Mouse (Mus musculus): ENCODE measurements around the gene Mill2.

Gene Mill2

DNA sequence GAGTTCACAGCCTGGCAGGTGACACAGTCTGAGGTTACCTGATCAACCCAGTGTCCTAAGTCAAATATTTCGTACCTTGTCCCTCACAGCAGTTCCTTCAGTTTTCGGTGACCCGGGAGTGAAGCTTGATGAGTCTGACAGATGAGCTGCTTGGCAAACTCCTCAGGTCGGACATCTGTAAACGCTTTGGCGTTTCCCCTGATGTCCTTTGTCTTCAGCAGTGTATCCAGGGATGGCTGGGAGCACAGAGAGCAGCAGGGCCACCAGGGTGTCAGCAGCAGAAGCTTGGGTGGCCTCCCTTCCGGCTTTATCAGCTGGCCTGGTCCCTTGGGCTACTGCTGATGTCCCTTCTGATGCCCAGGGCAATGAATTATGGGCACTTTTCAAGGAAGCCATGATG lies 38.9 kb downstream of the Mill2 start:
- DNase-seq, result no peak

DNA sequence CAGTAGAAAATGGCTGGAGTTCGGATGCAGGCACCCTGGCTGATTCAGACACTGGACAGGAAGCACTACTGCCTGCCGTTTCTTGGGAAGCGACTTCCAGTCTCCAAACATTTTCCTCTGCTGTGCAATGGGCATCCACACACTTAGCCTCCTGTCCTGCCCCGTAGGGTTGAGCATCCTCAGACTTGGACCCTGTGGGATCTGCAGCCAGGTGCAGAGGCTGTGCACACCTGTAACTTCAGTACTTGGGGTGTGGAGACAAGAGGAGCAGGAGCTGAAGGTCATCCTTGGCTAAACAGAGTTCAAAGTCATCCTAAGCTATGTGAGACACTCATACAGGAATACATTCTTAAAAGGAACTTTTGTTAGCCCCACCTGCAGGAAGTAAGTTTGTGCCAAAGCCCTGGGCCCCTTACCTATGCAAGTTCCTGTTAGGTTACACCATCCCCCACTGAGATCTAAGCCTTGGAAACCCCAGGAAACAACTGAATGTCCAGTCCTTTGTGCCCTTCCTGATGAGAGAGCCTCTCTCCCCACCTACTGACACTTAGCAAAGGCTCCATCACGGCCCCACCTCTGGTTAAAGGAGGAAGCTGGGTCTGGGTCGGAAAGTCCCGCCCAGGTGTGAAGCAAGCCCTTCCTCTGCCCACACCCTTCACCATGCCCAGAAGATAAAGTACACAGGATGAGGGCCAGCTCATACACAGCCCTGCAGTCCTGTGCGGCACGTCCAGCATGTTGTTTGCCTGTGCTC lies 44.4 kb downstream of the Mill2 start:
- DNase-seq, result no peak

DNA sequence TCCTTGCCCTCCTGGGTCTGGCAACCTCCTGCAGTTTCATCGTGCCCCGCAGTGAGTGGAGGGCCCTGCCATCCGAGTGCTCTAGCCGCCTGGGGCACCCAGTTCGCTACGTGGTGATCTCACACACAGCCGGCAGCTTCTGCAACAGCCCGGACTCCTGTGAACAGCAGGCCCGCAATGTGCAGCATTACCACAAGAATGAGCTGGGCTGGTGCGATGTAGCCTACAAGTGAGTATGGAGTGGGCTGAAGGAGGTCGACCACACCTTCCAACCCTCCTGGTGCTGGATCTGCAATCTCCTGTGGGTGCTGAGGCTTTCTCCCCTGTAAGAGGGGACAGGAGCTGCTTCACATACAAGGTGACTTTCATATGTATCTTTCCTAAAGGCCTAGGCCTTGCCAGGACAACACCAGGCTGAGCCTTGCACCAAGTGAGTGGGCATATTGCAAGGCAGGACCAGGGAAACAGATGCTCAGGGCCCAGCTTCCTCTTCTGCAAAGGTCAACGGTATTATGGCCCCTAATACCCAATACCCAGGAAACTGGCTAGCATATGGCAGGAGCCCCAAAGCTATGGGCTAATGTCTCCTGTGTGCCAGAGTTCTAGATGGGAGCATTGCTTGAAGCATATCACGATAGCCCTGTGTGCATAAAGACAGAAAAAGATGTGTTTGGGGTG lies 45.1 kb downstream of the Mill2 start:
- DNase-seq, result no peak

DNA sequence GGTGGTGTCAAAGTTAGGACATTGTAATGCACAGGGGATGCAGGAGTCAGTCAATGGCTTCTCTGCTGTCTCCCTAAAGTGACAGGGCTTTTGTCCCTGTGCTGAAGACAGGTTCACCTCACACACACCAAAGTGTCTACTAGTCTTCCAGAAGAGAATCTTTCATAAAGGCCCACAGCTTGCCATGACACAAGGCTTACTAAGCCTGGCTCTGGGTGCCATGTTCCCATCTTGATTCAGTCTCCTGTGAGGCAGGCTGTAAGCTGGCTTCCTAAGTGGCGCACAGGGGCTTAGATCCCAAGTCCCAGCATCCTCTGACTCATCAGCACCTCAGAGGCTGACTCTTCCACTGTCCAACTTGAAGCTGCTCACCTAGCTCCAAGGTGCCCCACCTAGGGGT lies 47.2 kb downstream of the Mill2 start:
- no peak for DNase-seq

DNA sequence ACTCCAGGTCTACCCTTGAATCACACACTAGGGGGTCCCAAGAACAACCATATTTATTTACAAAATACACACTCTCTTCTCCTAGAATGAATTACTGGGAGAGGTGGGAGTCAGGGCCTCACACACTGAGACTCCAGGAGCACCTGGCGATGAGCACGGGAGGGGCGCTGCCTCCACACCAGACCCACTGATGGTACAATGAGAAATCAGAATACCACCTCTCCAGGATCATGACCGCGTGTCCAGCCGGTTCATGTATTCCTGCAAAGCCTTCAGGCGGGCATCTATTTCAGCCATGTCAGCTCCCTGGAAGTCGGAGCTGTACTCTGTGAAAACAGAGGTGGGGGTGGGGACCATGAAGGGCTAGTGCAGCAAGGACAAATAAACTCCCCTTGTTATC lies 51.1 kb downstream of the Mill2 start:
- no peak for DNase-seq

DNA sequence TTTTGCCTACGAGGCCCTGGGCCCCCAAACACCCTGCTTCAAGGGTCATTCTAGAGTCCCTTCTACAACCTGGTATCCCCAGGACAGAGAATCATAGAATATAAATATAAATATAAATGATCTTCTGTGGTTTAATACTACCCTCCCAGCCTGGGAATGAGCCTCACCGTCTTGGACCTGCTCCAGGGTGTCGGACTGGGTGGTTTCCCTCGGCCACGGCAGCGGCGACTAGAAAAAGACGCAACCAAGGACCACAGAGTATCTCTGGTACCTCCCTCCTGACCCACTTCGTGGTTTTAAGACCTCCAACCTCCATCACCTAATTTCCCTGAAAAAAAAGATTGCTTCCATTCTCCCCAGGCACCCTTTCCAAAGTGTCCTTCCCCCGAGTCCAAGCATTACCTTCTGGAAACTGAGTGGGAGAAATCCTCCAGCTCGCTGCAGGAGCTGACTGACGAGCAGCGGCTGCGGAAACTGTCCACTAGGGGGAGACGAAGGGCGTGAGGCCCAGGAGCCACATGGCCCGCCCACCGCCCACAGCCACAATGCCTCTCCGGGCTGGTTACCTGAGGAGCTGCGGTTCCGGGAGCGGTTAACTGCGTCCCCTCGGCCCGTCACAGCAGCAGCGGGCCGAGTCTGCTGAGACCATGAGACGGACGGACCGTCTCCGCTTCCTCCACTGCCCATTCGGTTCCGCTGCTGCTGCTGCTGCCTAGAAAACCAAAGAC lies 52.3 kb downstream of the Mill2 start:
- DNase-seq, result peak; percentile 89 to 91

DNA sequence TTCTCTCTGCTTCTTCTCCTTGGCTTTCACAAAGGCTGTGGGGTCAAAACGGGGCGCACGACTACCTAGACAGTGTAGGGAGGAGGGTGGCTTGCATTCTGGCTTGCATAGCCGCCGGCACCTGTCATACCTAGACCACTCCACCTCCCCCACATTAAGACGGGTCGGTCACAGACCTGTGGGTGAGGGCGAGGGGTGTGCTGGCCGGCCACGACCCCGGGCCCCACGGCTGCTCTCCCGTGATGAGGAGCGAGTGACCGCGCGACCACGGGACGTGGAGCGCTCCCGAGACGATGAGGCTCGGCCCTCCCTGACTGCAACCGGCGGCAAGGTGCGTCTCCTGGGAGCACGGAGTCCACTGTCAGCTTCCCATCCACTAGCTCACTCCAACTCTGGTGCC lies 53.2 kb downstream of the Mill2 start:
- peak in 1 of 2 experiments; percentile 14 for DNase-seq

DNA sequence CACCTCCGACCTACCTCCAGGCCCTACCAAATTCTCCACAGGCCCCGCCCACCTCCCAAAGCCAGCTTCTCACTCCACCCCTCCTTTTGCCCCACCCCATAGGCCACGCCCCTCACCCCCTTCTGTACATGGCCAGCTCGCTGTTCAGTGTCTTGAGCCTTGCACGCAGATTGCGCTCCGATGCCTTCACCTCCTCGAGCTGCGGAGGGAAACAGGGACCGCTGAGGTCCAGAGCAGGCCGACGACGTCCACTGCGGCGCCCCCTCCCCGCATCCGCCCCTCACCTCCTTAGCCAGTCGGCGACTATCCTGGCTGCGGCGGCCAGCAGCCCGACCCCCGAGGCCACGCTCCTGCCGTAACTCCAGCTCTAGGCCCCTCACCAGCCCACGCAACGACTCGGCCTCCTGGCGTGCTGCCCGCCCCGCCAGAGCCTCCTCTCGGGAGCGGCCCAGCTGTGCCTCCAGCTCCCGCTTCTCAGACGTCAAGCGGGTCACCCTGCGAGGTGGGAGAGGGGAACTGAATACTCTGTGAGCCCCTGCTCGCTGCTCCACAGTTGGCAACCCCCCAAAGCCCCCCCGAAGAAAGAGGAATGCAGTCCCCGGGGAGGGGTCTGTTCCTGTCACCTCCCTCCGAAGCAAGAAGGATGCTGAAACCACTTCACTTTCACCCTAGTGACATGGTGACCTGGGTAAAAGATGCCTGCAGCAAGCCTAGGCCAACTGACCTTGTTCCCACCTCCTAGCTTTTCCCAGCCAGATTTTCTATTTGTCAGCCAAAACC lies 54.1 kb downstream of the Mill2 start:
- DNase-seq, result peak; percentile 75 to 84

DNA sequence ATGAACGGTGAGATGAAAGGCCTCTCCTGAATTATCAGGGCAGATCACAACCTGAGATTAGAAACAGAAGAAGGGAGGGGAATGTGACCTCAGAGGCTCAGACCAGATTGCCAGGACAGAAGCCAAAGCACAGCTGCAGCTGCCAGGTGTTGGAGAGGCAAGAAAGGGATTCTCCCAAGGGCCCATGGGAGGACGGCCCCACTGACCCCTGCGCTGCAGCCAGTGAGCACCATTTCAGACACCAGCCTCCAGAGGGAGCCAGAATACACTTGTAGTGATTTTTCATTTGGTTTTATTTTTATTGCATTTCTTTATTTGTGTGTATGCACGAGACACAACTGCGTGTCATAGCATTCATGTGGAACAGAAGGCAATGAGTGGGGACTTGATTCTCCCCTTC lies 56.8 kb downstream of the Mill2 start:
- peak; percentile 53 to 55 for DNase-seq

DNA sequence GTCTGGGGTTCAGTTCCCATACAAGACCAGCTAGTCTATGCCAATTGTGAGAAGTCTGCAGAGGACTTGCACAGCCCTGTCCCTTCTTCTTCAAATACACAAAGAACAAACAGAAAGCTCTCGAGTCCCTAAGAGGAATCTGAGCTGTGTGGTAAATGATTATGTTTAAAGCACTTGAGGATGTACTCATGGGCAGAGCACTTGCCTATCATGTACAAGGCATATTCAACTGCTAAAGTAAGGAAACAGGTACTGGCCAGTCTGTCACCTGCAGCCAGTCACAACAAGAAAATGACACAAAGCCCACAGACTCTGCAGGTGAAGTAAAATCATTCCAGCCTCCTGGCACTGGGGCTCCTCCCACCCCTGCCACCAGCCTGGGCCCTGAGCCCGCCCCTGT lies 60.7 kb downstream of the Mill2 start:
- no peak for DNase-seq

DNA sequence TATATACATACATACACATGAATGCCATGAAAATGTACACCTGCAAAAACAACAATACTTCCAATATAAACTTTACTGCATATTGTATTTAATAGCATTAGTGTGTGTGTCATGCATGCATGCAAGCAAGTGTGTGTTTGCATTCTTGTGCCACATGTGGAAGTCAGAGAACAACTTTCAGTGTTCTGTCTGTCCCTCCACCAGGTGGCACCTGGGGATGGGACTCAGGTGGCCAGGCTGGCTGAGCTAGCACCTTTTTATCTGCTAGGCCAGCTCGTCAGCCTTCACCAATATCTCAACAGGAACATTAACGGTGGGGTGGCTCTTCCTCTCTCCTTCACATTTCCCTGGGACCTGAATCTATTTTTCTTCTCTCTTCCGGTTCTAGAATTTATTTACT lies 62.7 kb downstream of the Mill2 start:
- no peak for DNase-seq

DNA sequence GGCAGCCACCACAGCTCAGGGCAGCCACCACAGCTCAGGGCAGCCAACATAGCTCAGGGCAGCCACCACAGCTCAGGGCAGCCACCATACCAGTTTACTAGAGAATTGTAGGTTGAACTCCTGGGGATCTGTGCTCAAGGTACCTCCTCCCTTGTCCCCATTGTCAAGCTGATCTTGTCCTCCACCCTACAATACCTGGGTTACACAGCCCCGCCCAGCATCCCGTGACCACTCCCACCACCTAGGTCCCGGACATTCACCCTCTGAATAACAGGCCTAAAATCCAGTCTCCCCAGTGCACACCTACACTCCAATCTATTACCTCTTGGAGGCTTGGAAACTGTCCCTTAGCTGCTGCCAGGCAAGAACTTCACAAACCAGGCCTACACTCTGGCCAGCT lies 65.2 kb downstream of the Mill2 start:
- DNase-seq, result no peak

DNA sequence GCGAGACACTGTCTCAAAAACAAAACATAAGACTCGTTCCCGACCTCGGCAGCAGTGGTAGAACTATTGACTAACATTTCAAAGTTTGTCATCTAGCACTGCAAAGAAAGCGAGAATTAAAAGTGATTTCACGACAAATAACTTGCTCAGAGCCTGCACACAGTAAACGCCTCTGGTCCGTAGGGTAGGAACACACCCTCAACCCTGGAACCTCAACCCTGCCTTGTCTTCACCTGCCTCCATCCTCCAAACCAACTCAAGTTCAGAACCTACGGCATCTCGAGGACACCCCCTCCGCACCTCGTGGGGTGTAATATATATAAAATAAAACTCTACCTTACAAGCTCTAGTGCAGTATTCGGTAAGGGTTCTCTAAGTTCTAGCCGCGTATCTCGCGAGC lies 70.0 kb downstream of the Mill2 start:
- no peak for DNase-seq

DNA sequence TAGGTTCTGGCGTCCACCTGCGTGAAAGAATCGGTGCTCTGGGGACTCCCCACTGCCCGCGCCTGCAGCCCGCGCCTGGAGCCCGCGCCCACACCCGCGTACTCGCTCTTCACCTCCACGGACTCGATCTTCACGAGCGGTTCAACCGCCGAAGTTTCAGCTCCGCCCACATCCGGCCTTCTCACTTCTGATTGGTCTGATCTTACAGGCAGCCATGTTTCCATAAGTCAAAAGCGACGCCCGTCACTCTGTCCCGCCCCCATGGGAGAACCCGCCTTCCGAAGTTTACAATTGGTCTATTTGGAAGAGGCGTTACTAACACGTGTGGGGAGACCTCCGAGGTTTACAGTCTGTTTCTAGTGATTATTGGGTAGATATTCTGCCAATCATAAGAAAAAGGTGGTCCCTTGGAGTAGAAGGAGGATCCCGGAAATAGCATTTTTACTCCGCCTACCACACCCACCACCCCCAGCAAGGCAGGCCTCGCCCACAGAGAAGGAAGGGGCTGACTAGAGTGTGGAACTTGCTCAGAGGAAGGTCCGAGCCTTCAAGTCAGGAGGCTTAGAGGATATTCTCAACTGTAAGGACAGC lies 70.6 kb downstream of the Mill2 start, which contains the start of gene Ccdc61:
Ccdc61 (minus strand) TSS at position 175 of the 591 bp plus-strand sequence.
- DNase-seq, result peak; percentile 93 to 97
